Mouse (Mus musculus): ENCODE measurements around the gene Atxn7l1. TPM values are rescaled to one million over a fixed set of nuclear protein-coding genes. Genes with fewer than 3 reads are reported as not detected.

Gene Atxn7l1
- polyA plus RNA-seq, 1 experiment from 2014 or later = 25.7 TPM

GRCm38 (mm10) chr12:33338170-33338569 lies 190.7 kb downstream of the Atxn7l1 start:
- H3K36me3 ChIP-seq (replicated peaks; ENCODE audit: control insufficient read depth, insufficient read depth) = no peaks in the 10 kb centered on the region
- WGBS = 39% methylated on average over 5 of the region's 5 CpGs
- H3K9ac ChIP-seq = no peak overlapping the region
- no peak for ATAC-seq (ENCODE audit: low FRiP score)
- no peak overlapping the region for H3K4me3 ChIP-seq (replicated peaks; ENCODE audit: low read length)
- peaks cover 3% of the 10 kb centered on the region; the same call in 1 of the 2 replicates for H3K27me3 ChIP-seq (ENCODE audit: control insufficient read depth, insufficient read depth, low read length)
- no peaks in the 10 kb centered on the region for H3K9me3 ChIP-seq (ENCODE audit: control insufficient read depth, low read length)
- no peak for DNase-seq (ENCODE audit: low spot score)
- H3K27ac ChIP-seq = no peak overlapping the region
- no peak overlapping the region for H3K4me2 ChIP-seq (replicated peaks)
- H3K4me1 ChIP-seq (replicated peaks; ENCODE audit: control insufficient read depth, insufficient read depth, low read length) = peaks cover 14% of the 10 kb centered on the region

GRCm38 (mm10) chr12:33339822-33340221 lies 192.3 kb downstream of the Atxn7l1 start:
- Histone ChIP-seq H3K4me2 (replicated peaks) (no peak overlapping the region), H3K9me3 (ENCODE audit: control insufficient read depth, low read length) (no peaks in the 10 kb centered on the region), H3K27ac (no peak overlapping the region), H3K9ac (no peak overlapping the region), H3K36me3 (replicated peaks; ENCODE audit: control insufficient read depth, insufficient read depth) (no peaks in the 10 kb centered on the region), H3K4me1 (replicated peaks; ENCODE audit: control insufficient read depth, insufficient read depth, low read length) (peaks cover 18% of the 10 kb centered on the region), H3K27me3 (ENCODE audit: control insufficient read depth, insufficient read depth, low read length) (peaks cover 3% of the 10 kb centered on the region; the same call in 1 of the 2 replicates), H3K4me3 (replicated peaks; ENCODE audit: low read length) (no peak overlapping the region)
- WGBS = 81% methylated on average over 4 of the region's 4 CpGs
- DNase-seq (ENCODE audit: low spot score) (no peak), ATAC-seq (ENCODE audit: low FRiP score) (no peak)

DNA sequence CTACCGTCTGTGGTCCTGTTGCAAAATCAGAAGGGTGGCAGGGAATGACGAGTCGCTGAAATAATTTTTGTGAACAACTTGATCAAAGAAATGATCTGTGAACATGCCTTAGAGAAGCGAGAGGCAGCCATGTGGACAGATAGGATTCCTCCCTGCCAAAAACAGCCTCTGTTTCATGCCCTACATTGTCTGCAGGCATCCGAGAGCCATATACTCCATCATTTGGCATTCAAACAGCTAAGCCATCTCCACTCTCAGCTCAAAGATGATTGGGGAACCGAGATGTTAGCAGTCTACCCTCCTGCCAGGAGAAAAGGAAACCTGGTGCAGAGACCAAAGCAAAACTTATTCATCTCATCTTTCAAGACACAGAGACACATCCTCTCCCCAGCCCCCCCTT lies 193.2 kb downstream of the Atxn7l1 start:
- Histone ChIP-seq H3K4me1 (replicated peaks; ENCODE audit: control insufficient read depth, insufficient read depth, low read length) (peaks cover 27% of the 10 kb centered on the region), H3K27ac (peak overlapping the region; percentile 66; the same call in 1 of the 2 replicates), H3K27me3 (ENCODE audit: control insufficient read depth, insufficient read depth, low read length) (peaks cover 3% of the 10 kb centered on the region; the same call in 1 of the 2 replicates), H3K4me2 (replicated peaks) (no peak overlapping the region), H3K9ac (no peak overlapping the region), H3K36me3 (replicated peaks; ENCODE audit: control insufficient read depth, insufficient read depth) (no peaks in the 10 kb centered on the region), H3K9me3 (ENCODE audit: control insufficient read depth, low read length) (no peaks in the 10 kb centered on the region), H3K4me3 (replicated peaks; ENCODE audit: low read length) (no peak overlapping the region)
- no peak for ATAC-seq (ENCODE audit: low FRiP score)
- DNase-seq (ENCODE audit: low spot score) = no peak
- 66% methylated on average over 6 of the region's 6 CpGs for WGBS

GRCm38 (mm10) chr12:33341351-33341892 lies 193.9 kb downstream of the Atxn7l1 start:
- peaks cover 3% of the 10 kb centered on the region; the same call in 1 of the 2 replicates for H3K27me3 ChIP-seq (ENCODE audit: control insufficient read depth, insufficient read depth, low read length)
- peak overlapping the region; percentile 26 for H3K4me2 ChIP-seq (replicated peaks)
- 40% methylated on average over 17 of the region's 17 CpGs for WGBS
- no peaks in the 10 kb centered on the region for H3K36me3 ChIP-seq (replicated peaks; ENCODE audit: control insufficient read depth, insufficient read depth)
- H3K4me1 ChIP-seq (replicated peaks; ENCODE audit: control insufficient read depth, insufficient read depth, low read length) = peaks cover 29% of the 10 kb centered on the region
- H3K27ac ChIP-seq = peak overlapping the region; percentile 66
- no peak overlapping the region for H3K9ac ChIP-seq
- ATAC-seq (ENCODE audit: low FRiP score) (peak; percentile 84), DNase-seq (ENCODE audit: low spot score) (peak; percentile 49)
- no peak overlapping the region for H3K4me3 ChIP-seq (replicated peaks; ENCODE audit: low read length)
- H3K9me3 ChIP-seq (ENCODE audit: control insufficient read depth, low read length) = no peaks in the 10 kb centered on the region

GRCm38 (mm10) chr12:33344970-33345772 lies 197.7 kb downstream of the Atxn7l1 start:
- Histone ChIP-seq H3K36me3 (replicated peaks; ENCODE audit: control insufficient read depth, insufficient read depth) (0 out of 2 replicates have a peak, but pooled peaks cover 5% of the 10 kb centered on the region), H3K27ac (no peak overlapping the region), H3K4me3 (replicated peaks; ENCODE audit: low read length) (no peak overlapping the region), H3K4me1 (replicated peaks; ENCODE audit: control insufficient read depth, insufficient read depth, low read length) (peaks cover 29% of the 10 kb centered on the region), H3K27me3 (ENCODE audit: control insufficient read depth, insufficient read depth, low read length) (0 out of 2 replicates have a peak, but pooled peaks cover 4% of the 10 kb centered on the region), H3K9me3 (ENCODE audit: control insufficient read depth, low read length) (no peaks in the 10 kb centered on the region), H3K9ac (peak overlapping the region; percentile 30), H3K4me2 (replicated peaks) (peak overlapping the region; percentile 37)
- 6% methylated on average over 25 of the region's 25 CpGs for WGBS
- DNase-seq (ENCODE audit: low spot score) = no peak
- ATAC-seq (ENCODE audit: low FRiP score) = 0 out of 2 replicates have a peak, but pooled peaks have one; percentile 13

- no peak overlapping the region for H3K4me3 ChIP-seq (replicated peaks; ENCODE audit: low read length)
- H3K9ac ChIP-seq = no peak overlapping the region
- H3K27me3 ChIP-seq (ENCODE audit: control insufficient read depth, insufficient read depth, low read length) = 0 out of 2 replicates have a peak, but pooled peaks cover 4% of the 10 kb centered on the region
- peaks cover 28% of the 10 kb centered on the region for H3K4me1 ChIP-seq (replicated peaks; ENCODE audit: control insufficient read depth, insufficient read depth, low read length)
- 0 out of 2 replicates have a peak, but pooled peaks cover 5% of the 10 kb centered on the region for H3K36me3 ChIP-seq (replicated peaks; ENCODE audit: control insufficient read depth, insufficient read depth)
- H3K4me2 ChIP-seq (replicated peaks) = peak overlapping the region; percentile 37; the same call in 1 of the 2 replicates
- DNase-seq (ENCODE audit: low spot score) (no peak), ATAC-seq (ENCODE audit: low FRiP score) (no peak)
- no peak overlapping the region for H3K27ac ChIP-seq
- 34% methylated on average over 23 of the region's 23 CpGs for WGBS
- H3K9me3 ChIP-seq (ENCODE audit: control insufficient read depth, low read length) = no peaks in the 10 kb centered on the region
Observed at GRCm38 (mm10) chr12:33345773-33346435, 198.4 kb downstream of the Atxn7l1 start.

- no peak overlapping the region for H3K4me2 ChIP-seq (replicated peaks)
- H3K27ac ChIP-seq = no peak overlapping the region
- ATAC-seq (ENCODE audit: low FRiP score) (no peak), DNase-seq (ENCODE audit: low spot score) (no peak)
- H3K9ac ChIP-seq = no peak overlapping the region
- H3K36me3 ChIP-seq (replicated peaks; ENCODE audit: control insufficient read depth, insufficient read depth) = no peaks in the 10 kb centered on the region; the same call in 1 of the 2 replicates
- H3K27me3 ChIP-seq (ENCODE audit: control insufficient read depth, insufficient read depth, low read length) = no peaks in the 10 kb centered on the region
- H3K4me3 ChIP-seq (replicated peaks; ENCODE audit: low read length) = no peak overlapping the region
- 84% methylated on average over 4 of the region's 4 CpGs for whole genome bisulfite sequencing
- no peaks in the 10 kb centered on the region for H3K4me1 ChIP-seq (replicated peaks; ENCODE audit: control insufficient read depth, insufficient read depth, low read length)
- H3K9me3 ChIP-seq (ENCODE audit: control insufficient read depth, low read length) = no peaks in the 10 kb centered on the region
Observed at GRCm38 (mm10) chr12:33352671-33353070, 205.2 kb downstream of the Atxn7l1 start.

- WGBS = 87% methylated on average over 10 of the region's 10 CpGs
- Histone ChIP-seq H3K36me3 (replicated peaks; ENCODE audit: control insufficient read depth, insufficient read depth) (peaks cover 18% of the 10 kb centered on the region; the same call in 1 of the 2 replicates), H3K9ac (no peak overlapping the region), H3K4me3 (replicated peaks; ENCODE audit: low read length) (no peak overlapping the region), H3K4me2 (replicated peaks) (no peak overlapping the region), H3K27ac (no peak overlapping the region), H3K9me3 (ENCODE audit: control insufficient read depth, low read length) (no peaks in the 10 kb centered on the region), H3K4me1 (replicated peaks; ENCODE audit: control insufficient read depth, insufficient read depth, low read length) (no peaks in the 10 kb centered on the region), H3K27me3 (ENCODE audit: control insufficient read depth, insufficient read depth, low read length) (no peaks in the 10 kb centered on the region)
- ATAC-seq (ENCODE audit: low FRiP score) (no peak), DNase-seq (ENCODE audit: low spot score) (no peak)
Observed at GRCm38 (mm10) chr12:33358345-33358744, 210.9 kb downstream of the Atxn7l1 start.

DNA sequence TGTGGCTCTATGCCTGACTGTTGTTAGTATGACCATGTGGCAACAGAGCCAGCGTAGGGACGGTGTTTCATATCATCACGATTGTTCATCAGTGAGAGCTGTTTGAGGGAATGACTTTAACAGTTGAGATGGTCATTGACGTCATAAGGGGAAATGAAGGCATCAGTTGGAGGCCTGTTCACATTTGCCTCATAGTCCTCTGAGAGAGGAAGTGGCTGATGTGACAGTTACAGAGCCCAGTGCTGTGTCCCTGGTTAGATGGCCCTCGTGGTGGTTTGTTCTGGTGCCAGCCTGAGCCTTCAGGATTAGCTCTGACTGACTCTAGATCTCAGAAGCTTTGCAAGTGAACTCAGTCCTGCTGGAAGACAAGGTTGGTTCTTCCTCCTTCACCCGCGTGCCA lies 211.7 kb downstream of the Atxn7l1 start:
- H3K27me3 ChIP-seq (ENCODE audit: control insufficient read depth, insufficient read depth, low read length) = no peaks in the 10 kb centered on the region
- H3K4me1 ChIP-seq (replicated peaks; ENCODE audit: control insufficient read depth, insufficient read depth, low read length) = no peaks in the 10 kb centered on the region
- peaks cover 18% of the 10 kb centered on the region; the same call in 1 of the 2 replicates for H3K36me3 ChIP-seq (replicated peaks; ENCODE audit: control insufficient read depth, insufficient read depth)
- no peak overlapping the region for H3K4me3 ChIP-seq (replicated peaks; ENCODE audit: low read length)
- H3K27ac ChIP-seq = no peak overlapping the region
- H3K9ac ChIP-seq = no peak overlapping the region
- no peak overlapping the region for H3K4me2 ChIP-seq (replicated peaks)
- DNase-seq (ENCODE audit: low spot score) = no peak
- no peak for ATAC-seq (ENCODE audit: low FRiP score)
- WGBS = 92% methylated on average over 7 of the region's 7 CpGs
- no peaks in the 10 kb centered on the region for H3K9me3 ChIP-seq (ENCODE audit: control insufficient read depth, low read length)
